Mouse (Mus musculus) MEL (cell line): ENCODE measurements at regions not wholly inside any gene's neighbourhood (a gene's known extent, or its start where the extent isn't known, plus 50 kb on each side); places are given as distances from the start of the nearest gene placed in this dataset.

ENCODE experiments used
- DNase-seq: peaks from one replicate; pipeline ENCODE4 v3.0.0; 2011; ENCODE audit warnings: low read depth, low spot score
- H3K27ac ChIP-seq: 2 replicates; pipeline ENCODE4 v1.5.1; 2012; ENCODE audit warnings: low read depth, mild to moderate bottlenecking, control low read depth, low read length, moderate library complexity; ENCODE audit not compliant: control insufficient read depth
- H3K27me3 ChIP-seq, 2 experiments: fragments of 150-350 bp in 1 of 2; sonication (generic) in 1 of 2; 2 replicates each; pipeline ENCODE4 v1.6.1; 2012; ENCODE audit warnings: low read length in 2 of 2, mild to moderate bottlenecking in 2 of 2, improper control_type of control experiment in 1 of 2, moderate library complexity in 1 of 2; ENCODE audit not compliant: insufficient read depth in 2 of 2, control insufficient read depth in 1 of 2
- H3K36me3 ChIP-seq, 2 experiments: 2 replicates each; pipeline ENCODE4 v1.6.1; 2012 to 2014; ENCODE audit warnings: low read length in 2 of 2, improper control_type of control experiment in 1 of 2, inconsistent platforms in 1 of 2, mild to moderate bottlenecking in 1 of 2; ENCODE audit not compliant: insufficient read depth in 2 of 2, control insufficient read depth in 1 of 2
- H3K4me1 ChIP-seq, 2 experiments: fragments of 150-350 bp in 1 of 2; sonication (generic) in 1 of 2; 2 replicates each; pipeline ENCODE4 v1.6.1; 2012; ENCODE audit warnings: low read length in 2 of 2, improper control_type of control experiment in 1 of 2, mild to moderate bottlenecking in 1 of 2; ENCODE audit not compliant: insufficient read depth in 2 of 2, control insufficient read depth in 1 of 2
- H3K4me3 ChIP-seq, 2 experiments: fragments of 150-350 bp in 1 of 2; sonication (generic) in 1 of 2; 2 replicates each; pipeline ENCODE4 v1.5.1; 2012; ENCODE audit warnings: low read depth in 2 of 2, low read length in 2 of 2, mild to moderate bottlenecking in 2 of 2, moderate library complexity in 2 of 2, control low read depth in 1 of 2, improper control_type of control experiment in 1 of 2; ENCODE audit not compliant: control insufficient read depth in 1 of 2, insufficient read depth in 1 of 2
- H3K79me2 ChIP-seq: 2 replicates; pipeline ENCODE4 v1.6.1; 2012; ENCODE audit warnings: mild to moderate bottlenecking, low read length, moderate library complexity; ENCODE audit not compliant: control insufficient read depth, poor library complexity, insufficient read depth
- H3K9ac ChIP-seq: 2 replicates; pipeline ENCODE4 v1.6.1; 2012; ENCODE audit warnings: low read depth, mild to moderate bottlenecking, control low read depth, low read length, moderate library complexity; ENCODE audit not compliant: control insufficient read depth, poor library complexity, severe bottlenecking
- H3K9me3 ChIP-seq: fragments of 150-350 bp; sonication (generic); replicated peaks from 2 replicates; pipeline ENCODE4 v1.6.1; 2012; ENCODE audit warnings: mild to moderate bottlenecking, low read length, improper control_type of control experiment, moderate library complexity; ENCODE audit not compliant: insufficient read depth
- CTCF ChIP-seq, 3 experiments: IDR thresholded peaks in 2 of 3; conservative IDR thresholded peaks in 1 of 3; 2 replicates each; pipeline ENCODE4 v1.5.1; 2011 to 2012; ENCODE audit warnings: low read length in 3 of 3, low read depth in 2 of 3, mild to moderate bottlenecking in 2 of 3, improper control_type of control experiment in 1 of 3, inconsistent platforms in 1 of 3, mixed read lengths in 1 of 3, moderate library complexity in 1 of 3; ENCODE audit not compliant: control insufficient read depth in 1 of 3, insufficient read depth in 1 of 3, poor library complexity in 1 of 3, severe bottlenecking in 1 of 3
- ELF1 ChIP-seq: IDR thresholded peaks from 2 replicates; pipeline ENCODE4 v1.6.1; 2014; ENCODE audit warnings: low read depth, mild to moderate bottlenecking, inconsistent platforms, low read length, improper control_type of control experiment, moderate library complexity
- EP300 ChIP-seq, 2 experiments: IDR thresholded peaks; 2 replicates each; pipeline ENCODE4 v1.6.1; 2011; ENCODE audit warnings: improper control_type of control experiment in 2 of 2, low read length in 2 of 2, low read depth in 1 of 2, mild to moderate bottlenecking in 1 of 2
- GABPA ChIP-seq: IDR thresholded peaks from 2 replicates; pipeline ENCODE4 v1.6.1; 2012; ENCODE audit warnings: low read depth, mild to moderate bottlenecking, inconsistent platforms, low read length, improper control_type of control experiment, moderate library complexity
- GATA1 ChIP-seq: IDR thresholded peaks from 2 replicates; pipeline ENCODE4 v1.6.1; 2011; ENCODE audit warnings: low read depth, low read length, improper control_type of control experiment
- KAT2A ChIP-seq: conservative IDR thresholded peaks from 2 replicates; pipeline ENCODE4 v1.6.1; 2012; ENCODE audit warnings: low read depth, low read length, improper control_type of control experiment, inconsistent platforms
- MAFK ChIP-seq: IDR thresholded peaks from 2 replicates; pipeline ENCODE4 v1.6.1; 2011; ENCODE audit warnings: low read depth, mild to moderate bottlenecking, low read length, improper control_type of control experiment, borderline replicate concordance
- MAX ChIP-seq: IDR thresholded peaks from 2 replicates; pipeline ENCODE4 v1.6.1; 2011; ENCODE audit warnings: low read length, improper control_type of control experiment
- MAZ ChIP-seq: IDR thresholded peaks from 2 replicates; pipeline ENCODE4 v1.6.1; 2012; ENCODE audit warnings: low read depth, mild to moderate bottlenecking, inconsistent platforms, low read length, improper control_type of control experiment
- MXI1 ChIP-seq: IDR thresholded peaks from 2 replicates; pipeline ENCODE4 v1.6.1; 2011; ENCODE audit warnings: mild to moderate bottlenecking, low read depth, low read length, improper control_type of control experiment
- MYB ChIP-seq: IDR thresholded peaks from 2 replicates; pipeline ENCODE4 v1.6.1; 2011; ENCODE audit warnings: mild to moderate bottlenecking, low read depth, low read length, improper control_type of control experiment
- MYC ChIP-seq: IDR thresholded peaks from 2 replicates; pipeline ENCODE4 v1.6.1; 2011; ENCODE audit warnings: low read depth, mild to moderate bottlenecking, low read length, improper control_type of control experiment, moderate library complexity
- POLR2AphosphoS2 ChIP-seq: IDR thresholded peaks from 2 replicates; pipeline ENCODE4 v1.6.1; 2011; ENCODE audit warnings: low read length, improper control_type of control experiment
- SMC3 ChIP-seq: IDR thresholded peaks from 2 replicates; pipeline ENCODE4 v1.6.1; 2011; ENCODE audit warnings: low read depth, low read length, improper control_type of control experiment
- UBTF ChIP-seq: IDR thresholded peaks from 2 replicates; pipeline ENCODE4 v1.6.1; 2012; ENCODE audit warnings: low read depth, mild to moderate bottlenecking, inconsistent platforms, low read length, improper control_type of control experiment, moderate library complexity, borderline replicate concordance; ENCODE audit not compliant: insufficient read depth
- ZKSCAN1 ChIP-seq: IDR thresholded peaks from 2 replicates; pipeline ENCODE4 v1.6.1; 2012; ENCODE audit warnings: low read depth, mild to moderate bottlenecking, inconsistent platforms, low read length, improper control_type of control experiment, moderate library complexity
- ZMIZ1 ChIP-seq: IDR thresholded peaks from 2 replicates; pipeline ENCODE4 v1.6.1; 2012; ENCODE audit warnings: low read depth, mild to moderate bottlenecking, inconsistent platforms, low read length, improper control_type of control experiment, moderate library complexity

GRCm38 (mm10) chr1:194041393-194042352 is 576.3 kb upstream of the Plxna2 start:
- TF ChIP-seq ZMIZ1 (no peak), SMC3 (no peak), ELF1 (no peak), POLR2AphosphoS2 (no peak), MAFK (no peak), ZKSCAN1 (no peak), MAZ (no peak), MXI1 (no peak), CTCF (IDR thresholded peaks at IDR 0.05 in 2 of 3, conservative IDR thresholded peaks at IDR 0.05 in 1 of 3; ENCODE audit: control insufficient read depth in 1 of 3, insufficient read depth in 1 of 3, low read depth in 2 of 3, low read length in 3 of 3, poor library complexity in 1 of 3, severe bottlenecking in 1 of 3) (no peak), GABPA (no peak), EP300 (IDR thresholded peaks at IDR 0.05; ENCODE audit: low read depth in 1 of 2, low read length in 2 of 2) (no peak), GATA1 (no peak)
- Histone ChIP-seq H3K4me1 (no peaks in the 10 kb centered on the region), H3K27ac (no peak overlapping the region), H3K9ac (no peak overlapping the region), H3K79me2 (no peaks in the 10 kb centered on the region), H3K27me3 (no peaks in the 10 kb centered on the region), H3K9me3 (no peaks in the 10 kb centered on the region), H3K36me3 (no peaks in the 10 kb centered on the region), H3K4me3 (no peak overlapping the region)
- DNase-seq = no peak

- no peaks in the 10 kb centered on the region for H3K36me3 ChIP-seq
- DNase-seq = no peak
- no peaks in the 10 kb centered on the region for H3K4me1 ChIP-seq
Measured at GRCm38 (mm10) chr1:194038711-194039110, 579.3 kb upstream of the Plxna2 start.

More at GRCm38 (mm10) chr1:194038711-194039110, 579.3 kb upstream of the Plxna2 start:
- H3K4me3 ChIP-seq = no peak overlapping the region
- H3K9me3 ChIP-seq = no peaks in the 10 kb centered on the region
- H3K79me2 ChIP-seq = no peaks in the 10 kb centered on the region
- H3K27me3 ChIP-seq = no peaks in the 10 kb centered on the region
- no peak overlapping the region for H3K27ac ChIP-seq
- TF ChIP-seq KAT2A = no peak
- no peak for TF ChIP-seq UBTF
- no peak for TF ChIP-seq MAX
- TF ChIP-seq MYB = no peak
- TF ChIP-seq MAFK = no peak
- no peak for TF ChIP-seq MYC
- H3K9ac ChIP-seq = no peak overlapping the region
